Mouse (Mus musculus) C2C12 (cell line): Measurements from ENCODE around the gene Zc3h10. TPM values are rescaled to one million over a fixed set of nuclear protein-coding genes. Genes with fewer than 3 reads are reported as not detected.
"Not testable (repeated sequence)": the region's sequence is repeated elsewhere in the genome, so short reads cannot be mapped to it uniquely, and the experiment has no call there.

ENCODE experiments used
- H3K27me3 ChIP-seq: one replicate; pipeline ENCODE4 v1.6.1; 2011; ENCODE audit not compliant: control insufficient read depth, insufficient read depth, insufficient read length
- H3K36me3 ChIP-seq: one replicate; pipeline ENCODE4 v1.6.1; 2011; ENCODE audit not compliant: control insufficient read depth, insufficient read depth
- H3K4me3 ChIP-seq: one replicate; pipeline ENCODE4 v1.5.1; 2011; ENCODE audit warnings: mild to moderate bottlenecking, control low read depth; ENCODE audit not compliant: poor library complexity, insufficient read depth, severe bottlenecking
- H3K79me2 ChIP-seq: one replicate; pipeline ENCODE4 v1.6.1; 2011; ENCODE audit not compliant: control insufficient read depth, insufficient read depth
- H3K79me3 ChIP-seq: one replicate; pipeline ENCODE4 v1.6.1; 2011; ENCODE audit warnings: low read depth, control low read depth
- H3ac ChIP-seq: one replicate; pipeline ENCODE3; 2011; ENCODE audit warnings: low read depth; ENCODE audit not compliant: control insufficient read depth, insufficient read length
- CEBPB ChIP-seq: IDR thresholded peaks from one replicate; pipeline ENCODE4 v1.6.1; 2011; ENCODE audit warnings: low read depth, mild to moderate bottlenecking, control low read depth, moderate library complexity
- CTCF ChIP-seq: IDR thresholded peaks from one replicate; pipeline ENCODE4 v1.5.1; 2011; ENCODE audit not compliant: control insufficient read depth, insufficient read depth, insufficient read length
- FOSL1 ChIP-seq: IDR thresholded peaks from one replicate; pipeline ENCODE4 v1.8.0; 2011; ENCODE audit warnings: mild to moderate bottlenecking, low read length; ENCODE audit not compliant: poor library complexity, insufficient read depth, severe bottlenecking
- MAX ChIP-seq: IDR thresholded peaks from one replicate; pipeline ENCODE4 v1.6.1; 2011; ENCODE audit warnings: mild to moderate bottlenecking, control low read depth
- MYOD1 ChIP-seq: IDR thresholded peaks from one replicate; pipeline ENCODE4 v1.6.1; 2011; ENCODE audit warnings: low read depth; ENCODE audit not compliant: control insufficient read depth, insufficient read length
- MYOG ChIP-seq: IDR thresholded peaks from one replicate; pipeline ENCODE4 v1.6.1; 2011; ENCODE audit not compliant: control insufficient read depth, insufficient read length; ENCODE audit errors: extremely low read depth
- USF1 ChIP-seq: IDR thresholded peaks from one replicate; pipeline ENCODE4 v1.6.1; 2011; ENCODE audit warnings: low read depth, mild to moderate bottlenecking, control low read depth, moderate library complexity
- polyA plus RNA-seq: library from polyadenylated mRNA; unstranded; fragments of >200 nt; fragmentation: generic; extraction: Trizol; gene quantifications from one replicate; pipeline ENCODE4 v1.2.1, GENCODE M21; 2012; ENCODE audit warnings: missing spikeins

Gene Zc3h10
- polyA plus RNA-seq, 1 experiment = 13.0 TPM

DNA sequence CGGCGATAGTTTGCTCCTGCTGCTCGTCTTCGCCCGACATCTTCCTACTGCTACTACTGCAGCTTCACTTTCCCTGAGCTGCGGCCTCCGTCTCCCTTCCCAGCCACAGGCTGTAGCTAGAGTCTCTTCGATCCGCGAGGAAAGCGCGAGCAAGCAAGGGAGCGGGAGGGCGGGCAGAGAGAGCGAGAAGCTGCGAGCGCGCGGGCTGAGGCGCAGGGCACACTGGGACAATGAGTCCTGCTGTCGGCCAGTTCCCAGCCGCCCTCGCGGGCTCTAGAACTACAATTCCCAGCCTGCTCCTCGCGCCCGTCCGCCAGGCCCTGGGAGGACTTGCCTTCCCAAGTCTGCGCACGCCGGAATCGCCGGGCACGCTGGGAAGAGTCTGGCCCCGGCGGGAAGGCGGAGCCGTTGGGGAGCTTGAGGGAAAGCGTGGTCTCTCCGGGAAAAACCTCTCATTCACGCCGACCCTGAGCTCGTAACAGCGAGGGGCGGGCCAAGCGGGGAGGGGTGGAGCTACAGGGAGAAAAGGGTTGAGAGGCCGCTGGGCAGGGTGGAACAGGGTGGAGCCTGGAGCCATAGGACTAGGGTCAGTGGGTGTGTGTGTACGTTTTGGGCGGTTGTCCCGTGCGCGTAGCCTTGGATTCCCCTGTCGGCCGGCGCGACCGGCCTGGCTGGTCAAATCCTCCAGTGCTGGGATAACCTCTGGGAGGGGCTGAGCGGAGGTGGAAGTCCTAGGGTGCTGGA is 18.4 kb upstream of the Zc3h10 start, which contains the start of gene Pa2g4:
TSS of gene Pa2g4 (minus strand) at position 200 of the 744 bp plus-strand sequence.
- peak within 1 kb of the TSS; percentile 99 for H3K4me3 ChIP-seq
- no peaks in the 10 kb centered on the region for H3K27me3 ChIP-seq
- peaks cover 39% of the 10 kb centered on the region for H3K36me3 ChIP-seq
- H3ac ChIP-seq = peak within 1 kb of the TSS; percentile 96
- H3K79me3 ChIP-seq = peaks cover 41% of the 10 kb centered on the region
- no peak for TF ChIP-seq FOSL1
- TF ChIP-seq CEBPB = no peak
- no peak for TF ChIP-seq USF1
- TF ChIP-seq MAX = peak; percentile 87
- no peak for TF ChIP-seq MYOG
- H3K79me2 ChIP-seq = peaks cover 49% of the 10 kb centered on the region

DNA sequence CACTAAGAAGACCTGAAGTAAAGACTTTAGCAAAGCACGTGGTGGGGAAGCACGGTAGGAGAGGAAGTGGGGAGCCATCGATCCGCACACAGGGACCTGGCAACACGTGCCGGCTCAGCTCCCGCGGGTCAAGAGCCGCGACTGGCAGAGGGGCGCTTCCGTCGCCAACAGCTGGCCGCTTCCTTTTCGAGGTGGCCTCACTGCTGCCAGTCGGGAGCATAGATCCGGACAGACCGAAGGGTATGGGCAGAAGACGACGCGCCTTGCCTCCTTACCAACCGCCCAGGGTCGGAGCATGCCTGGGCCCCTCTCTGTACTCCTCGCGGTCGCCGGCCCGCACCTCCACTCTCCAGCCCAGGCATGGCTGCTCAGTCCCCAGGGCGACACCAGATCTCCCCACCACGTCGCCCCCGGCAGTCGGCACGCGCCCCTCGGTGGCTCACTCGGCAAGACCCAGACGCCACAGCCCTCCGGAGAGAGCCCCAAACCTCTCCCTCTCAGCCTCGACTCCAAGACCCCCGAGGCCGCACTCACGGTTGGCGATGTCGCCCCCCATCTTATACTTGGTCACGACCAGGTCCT is 17.7 kb upstream of the Zc3h10 start:
- Histone ChIP-seq H3K36me3 (peaks cover 45% of the 10 kb centered on the region), H3K27me3 (no peaks in the 10 kb centered on the region), H3K4me3 (peak overlapping the region; percentile 99), H3K79me2 (peaks cover 52% of the 10 kb centered on the region), H3ac (peak overlapping the region; percentile 96), H3K79me3 (peaks cover 43% of the 10 kb centered on the region)
- TF ChIP-seq CEBPB (no peak), MAX (peak; percentile 97)

DNA sequence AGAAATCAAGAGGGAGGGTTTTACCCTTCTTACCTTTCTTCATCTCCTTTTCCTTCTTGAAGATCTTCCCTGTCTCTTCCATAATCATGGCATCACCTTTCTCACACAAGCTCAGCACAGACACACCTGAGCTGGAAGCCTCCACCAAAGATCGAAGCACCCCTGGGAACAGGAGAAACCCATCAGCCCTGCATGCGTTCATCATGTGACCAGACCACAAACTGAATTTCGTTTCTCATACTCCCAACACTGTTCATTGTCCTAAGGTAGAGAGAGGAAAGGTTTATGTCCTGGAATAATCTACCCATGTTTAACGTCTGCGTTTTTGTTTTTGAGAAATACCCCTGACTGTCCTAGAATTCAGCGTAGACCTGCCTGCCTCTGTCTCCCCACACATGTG is 16.0 kb upstream of the Zc3h10 start:
- Histone ChIP-seq H3K27me3 (no peaks in the 10 kb centered on the region), H3K4me3 (peak overlapping the region; percentile 99), H3K79me3 (peaks cover 43% of the 10 kb centered on the region), H3ac (peak overlapping the region; percentile 52), H3K79me2 (peaks cover 52% of the 10 kb centered on the region), H3K36me3 (peaks cover 63% of the 10 kb centered on the region)
- TF ChIP-seq MYOG (no peak), MAX (no peak), CEBPB (no peak), FOSL1 (no peak), MYOD1 (no peak), CTCF (no peak), USF1 (peak; percentile 51)

DNA sequence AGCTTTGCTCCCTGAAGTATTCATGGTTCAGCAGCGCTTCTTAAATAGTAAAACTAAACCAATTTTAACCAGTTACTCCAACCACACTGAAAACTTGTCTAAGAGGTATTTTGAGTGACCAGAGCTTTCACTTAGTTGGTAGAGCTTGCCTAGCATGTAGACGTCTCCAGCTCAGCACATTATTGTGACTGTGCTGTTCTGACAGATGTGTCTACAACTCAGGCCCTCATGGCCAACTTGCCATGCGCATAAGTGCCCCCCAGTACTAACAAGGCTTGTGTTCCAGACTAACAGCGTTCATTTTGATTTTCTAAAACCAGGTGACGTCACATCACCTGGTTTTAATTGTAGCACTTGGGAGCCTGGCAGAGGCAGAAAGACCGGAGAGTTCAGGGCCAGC is 9.4 kb upstream of the Zc3h10 start:
- no peaks in the 10 kb centered on the region for H3K27me3 ChIP-seq
- H3K4me3 ChIP-seq = no peak overlapping the region
- peaks cover 51% of the 10 kb centered on the region for H3K36me3 ChIP-seq
- peaks cover 13% of the 10 kb centered on the region for H3K79me2 ChIP-seq
- peaks cover 7% of the 10 kb centered on the region for H3K79me3 ChIP-seq
- TF ChIP-seq FOSL1 (no peak), MAX (no peak), MYOG (no peak), USF1 (no peak), CTCF (no peak), MYOD1 (no peak)
- no peak overlapping the region for H3ac ChIP-seq

DNA sequence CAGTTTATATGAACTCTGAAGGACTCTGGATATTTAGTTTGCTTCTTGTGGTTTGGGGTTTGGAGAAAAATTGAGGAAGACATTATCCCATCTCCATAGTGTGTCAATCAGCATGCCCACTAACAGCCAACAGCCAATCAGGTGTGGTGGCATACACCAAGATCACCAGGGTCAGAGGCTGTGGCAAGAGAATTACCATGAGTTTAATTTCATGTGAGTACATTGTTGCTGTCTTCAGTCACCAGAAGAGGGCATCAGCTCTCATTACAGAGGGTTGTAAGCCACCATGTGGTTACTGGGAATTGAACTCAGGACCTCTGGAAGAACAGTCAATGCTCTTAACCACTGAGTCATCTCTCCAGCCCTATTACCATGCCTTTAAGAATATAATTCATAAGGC is 8.7 kb upstream of the Zc3h10 start:
- peaks cover 2% of the 10 kb centered on the region for H3K79me3 ChIP-seq
- peaks cover 44% of the 10 kb centered on the region for H3K36me3 ChIP-seq
- no peaks in the 10 kb centered on the region for H3K27me3 ChIP-seq
- H3ac ChIP-seq = no peak overlapping the region
- peaks cover 6% of the 10 kb centered on the region for H3K79me2 ChIP-seq
- TF ChIP-seq FOSL1 (no peak), USF1 (no peak), MYOD1 (no peak), MAX (no peak), CEBPB (no peak), MYOG (no peak), CTCF (no peak)
- H3K4me3 ChIP-seq = no peak overlapping the region

DNA sequence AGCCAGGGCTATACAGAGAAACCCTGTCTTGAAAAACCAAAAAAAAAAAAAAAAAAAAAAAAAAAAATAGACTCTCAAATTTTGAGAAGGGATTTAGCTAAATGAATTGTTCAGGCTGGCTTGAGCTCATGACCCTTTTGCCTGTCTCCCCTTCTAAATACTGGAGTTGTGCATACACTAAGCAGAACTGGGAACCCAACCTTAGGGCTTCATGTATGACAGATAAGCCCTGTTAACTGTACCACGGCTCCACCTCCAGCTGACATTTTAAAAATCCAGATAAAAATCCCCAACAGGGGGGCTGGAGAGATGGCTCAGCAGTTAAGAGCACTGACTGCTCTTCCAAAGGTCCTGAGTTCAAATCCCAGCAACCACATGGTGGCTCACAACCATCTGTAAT is 8.0 kb upstream of the Zc3h10 start:
- not testable (repeated sequence) for H3ac ChIP-seq, H3K4me3 ChIP-seq, H3K79me2 ChIP-seq, H3K79me3 ChIP-seq, H3K27me3 ChIP-seq
- H3K36me3 ChIP-seq = peaks cover 37% of the 10 kb centered on the region

DNA sequence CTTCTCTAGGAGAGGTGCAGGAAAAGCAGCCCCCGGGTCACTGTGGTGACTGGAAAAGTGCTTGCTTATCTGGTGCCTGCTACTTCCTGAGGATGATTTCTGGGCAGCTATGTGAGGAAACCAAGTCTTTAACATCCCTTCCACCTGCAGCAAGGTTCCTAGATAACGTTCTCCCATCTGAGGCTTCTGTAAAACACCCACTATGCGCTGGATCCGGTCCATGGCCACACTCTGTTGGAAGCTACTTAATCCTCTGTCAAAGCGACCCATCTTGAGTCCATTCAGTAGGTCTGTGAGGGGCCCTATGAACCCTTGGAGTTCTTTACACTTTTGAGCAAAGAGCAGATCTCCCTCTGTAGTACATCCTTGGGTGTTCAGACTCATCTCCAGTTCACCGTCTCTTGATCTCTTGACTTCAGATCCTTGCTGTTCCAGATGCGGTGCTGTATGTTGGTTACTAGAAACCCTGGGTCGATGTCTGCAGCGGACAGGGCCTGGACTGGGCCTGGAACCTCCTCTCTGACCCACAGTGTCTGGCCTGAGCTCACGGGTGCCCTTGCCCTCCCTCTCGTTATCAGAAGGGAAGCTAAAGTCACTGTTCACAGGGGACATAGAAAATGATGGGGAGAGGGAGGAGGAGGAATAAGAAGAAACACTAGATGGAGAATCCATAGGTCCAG is 2.7 kb upstream of the Zc3h10 start:
- peaks cover 14% of the 10 kb centered on the region for H3K36me3 ChIP-seq
- H3K27me3 ChIP-seq, H3ac ChIP-seq, H3K4me3 ChIP-seq: not testable (repeated sequence)
- peaks cover 15% of the 10 kb centered on the region for H3K79me3 ChIP-seq
- peaks cover 32% of the 10 kb centered on the region for H3K79me2 ChIP-seq

DNA sequence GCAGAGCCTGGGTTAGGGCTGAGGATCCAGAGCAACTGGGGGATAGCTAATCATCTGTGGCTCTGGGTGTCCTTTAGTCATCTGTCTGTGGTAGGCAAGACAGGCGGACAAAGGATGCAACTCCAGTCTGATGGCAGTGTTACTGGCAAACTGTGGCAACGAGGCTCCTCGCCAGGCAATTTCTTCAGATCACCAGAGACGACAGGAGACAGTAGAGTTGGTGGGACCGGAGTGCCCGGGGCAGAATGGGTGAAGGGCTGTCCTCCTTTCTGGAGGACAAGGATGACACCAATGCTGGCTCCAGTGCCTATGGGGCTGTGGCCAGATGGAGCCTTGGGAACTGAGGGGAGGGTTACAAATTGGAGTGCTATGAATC is 2.1 kb upstream of the Zc3h10 start:
- peaks cover 21% of the 10 kb centered on the region for H3K36me3 ChIP-seq
- not testable (repeated sequence) for H3ac ChIP-seq, H3K4me3 ChIP-seq, H3K27me3 ChIP-seq
- H3K79me2 ChIP-seq = peaks cover 38% of the 10 kb centered on the region
- peaks cover 15% of the 10 kb centered on the region for H3K79me3 ChIP-seq
